Mouse (Mus musculus) layer of hippocampus, adult 2 months (tissue): ENCODE results near the gene Adat1. TPM values are rescaled to one million over a fixed set of nuclear protein-coding genes. Genes with fewer than 3 reads are reported as not detected.

Source experiments
- DNase-seq, 2 experiments: peaks; one replicate each; pipeline ENCODE4 v3.0.0; 2022; ENCODE audit warnings: low spot score in 2 of 2
- H3K27ac ChIP-seq: fragments of 200-600 bp; 2 replicates; pipeline ENCODE4 v1.8.1; 2022
- H3K4me3 ChIP-seq: fragments of 200-600 bp; 2 replicates; pipeline ENCODE4 v1.8.1; 2022; ENCODE audit warnings: mild to moderate bottlenecking
- CTCF ChIP-seq: fragments of 200-600 bp; conservative IDR thresholded peaks from 2 replicates; pipeline ENCODE4 v1.8.1; 2022; ENCODE audit warnings: antibody characterized with exemption, mild to moderate bottlenecking, moderate library complexity
- total RNA-seq, 2 experiments: library from RNA; stranded (reverse); gene quantifications; 2 replicates each; pipeline ENCODE4 v1.2.3; 2021

The Adat1 gene
- total RNA-seq, 2 experiments from 2014 or later = 6.9 TPM

DNA sequence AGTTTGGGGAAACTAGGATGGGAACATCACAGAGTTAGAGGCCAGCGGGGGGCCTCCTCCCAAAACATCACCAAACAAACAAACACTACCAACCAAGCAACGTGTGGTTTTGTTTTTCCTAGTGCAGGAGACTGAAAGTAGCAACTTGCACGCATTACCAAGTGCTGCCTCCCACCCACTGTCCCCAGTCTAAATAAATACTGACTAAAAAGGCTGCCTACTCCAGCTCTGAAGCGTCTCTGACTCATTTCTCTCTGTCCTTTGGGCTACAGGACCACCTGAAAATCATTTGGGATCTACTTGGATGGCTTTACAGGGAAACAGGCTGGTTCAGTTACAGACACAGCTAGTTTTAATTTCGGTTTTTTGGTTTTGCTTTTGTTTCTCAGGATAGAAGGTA, 27.8 kb downstream of the Adat1 start:
- no peak overlapping the region for H3K4me3 ChIP-seq
- TF ChIP-seq CTCF = no peak
- no peak for DNase-seq
- peak overlapping the region; percentile 39; the same call in 1 of the 2 replicates for H3K27ac ChIP-seq

- TF ChIP-seq CTCF = no peak
- no peak overlapping the region for H3K4me3 ChIP-seq
- no peak overlapping the region for H3K27ac ChIP-seq
- no peak for DNase-seq
Measured at GRCm38 (mm10) chr8:111963546-111963945, 28.6 kb downstream of the Adat1 start.

DNA sequence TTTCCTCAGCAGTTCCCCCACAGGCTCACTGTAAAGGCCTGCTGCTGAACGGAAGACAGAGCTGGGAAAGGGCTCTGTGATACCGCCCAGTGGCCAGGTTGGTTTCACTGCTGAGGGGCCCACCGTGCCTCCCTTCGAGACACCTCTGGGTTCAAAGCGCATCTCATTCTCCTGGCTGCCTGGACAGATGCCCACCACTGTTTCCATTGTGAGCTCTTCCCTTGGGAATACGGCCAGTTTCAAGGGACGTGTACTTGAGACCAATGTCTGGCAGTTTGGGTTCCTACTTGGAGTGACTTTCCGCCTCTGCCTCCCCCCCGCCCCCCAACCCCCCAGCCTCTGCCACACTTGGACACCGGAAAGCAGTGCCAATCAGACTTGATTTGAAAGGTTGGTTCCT, 29.0 kb downstream of the Adat1 start:
- H3K4me3 ChIP-seq = no peak overlapping the region
- TF ChIP-seq CTCF = no peak
- no peak for DNase-seq

GRCm38 (mm10) chr8:111962589-111962988, 29.5 kb downstream of the Adat1 start:
- no peak for TF ChIP-seq CTCF
- DNase-seq = no peak

More for the DNA sequence above, 29.0 kb downstream of the Adat1 start:
- no peak overlapping the region for H3K27ac ChIP-seq

DNA sequence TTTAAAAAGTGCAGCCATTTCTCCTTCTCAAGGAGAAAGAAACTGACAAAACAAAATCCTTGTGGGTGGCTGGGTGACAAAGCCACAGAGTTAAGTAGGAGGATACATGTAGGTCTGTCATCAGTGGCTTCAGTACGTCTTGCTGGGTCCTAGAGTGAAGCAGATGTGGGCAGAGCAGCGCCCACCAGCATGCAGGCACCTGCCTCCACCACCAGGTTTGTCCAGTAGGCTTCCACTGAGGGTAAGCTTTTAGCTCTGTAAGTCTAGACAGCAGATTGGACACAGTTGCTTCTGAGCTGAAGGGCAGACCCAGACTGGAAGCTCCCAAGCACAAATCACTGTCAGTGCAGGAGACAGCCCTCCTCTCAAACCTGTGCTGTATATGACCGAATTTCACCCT, 30.8 kb downstream of the Adat1 start:
- Histone ChIP-seq H3K27ac (no peak overlapping the region), H3K4me3 (no peak overlapping the region)
- DNase-seq = no peak
- peak; percentile 40 for TF ChIP-seq CTCF

More at GRCm38 (mm10) chr8:111962589-111962988, 29.5 kb downstream of the Adat1 start:
- Histone ChIP-seq H3K4me3 (no peak overlapping the region), H3K27ac (no peak overlapping the region)

- no peak overlapping the region for H3K27ac ChIP-seq
- no peak for TF ChIP-seq CTCF
- DNase-seq = no peak
- H3K4me3 ChIP-seq = no peak overlapping the region
Measured at GRCm38 (mm10) chr8:111960591-111961321, 31.3 kb downstream of the Adat1 start.

DNA sequence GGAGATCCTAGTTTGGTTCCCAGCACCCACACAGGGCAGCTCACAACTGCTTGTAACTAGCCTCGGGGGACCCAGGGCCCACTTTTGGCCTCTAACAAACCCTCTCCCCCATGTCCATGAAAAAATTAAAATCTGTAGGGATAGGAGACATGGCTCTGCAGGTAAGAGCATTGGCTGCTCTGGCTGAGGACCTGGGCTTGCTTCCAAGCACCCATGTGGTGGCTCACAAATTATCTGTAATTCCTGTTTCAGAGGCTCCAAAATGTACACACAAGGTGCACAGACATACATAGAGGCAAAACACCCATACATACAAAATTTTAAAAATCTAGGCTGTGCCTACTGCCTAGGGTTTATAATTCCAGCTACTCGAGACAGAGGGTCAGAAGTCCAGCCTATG, 34.9 kb downstream of the Adat1 start:
- Histone ChIP-seq H3K4me3 (no peak overlapping the region), H3K27ac (no peak overlapping the region)
- no peak for DNase-seq
- no peak for TF ChIP-seq CTCF

DNA sequence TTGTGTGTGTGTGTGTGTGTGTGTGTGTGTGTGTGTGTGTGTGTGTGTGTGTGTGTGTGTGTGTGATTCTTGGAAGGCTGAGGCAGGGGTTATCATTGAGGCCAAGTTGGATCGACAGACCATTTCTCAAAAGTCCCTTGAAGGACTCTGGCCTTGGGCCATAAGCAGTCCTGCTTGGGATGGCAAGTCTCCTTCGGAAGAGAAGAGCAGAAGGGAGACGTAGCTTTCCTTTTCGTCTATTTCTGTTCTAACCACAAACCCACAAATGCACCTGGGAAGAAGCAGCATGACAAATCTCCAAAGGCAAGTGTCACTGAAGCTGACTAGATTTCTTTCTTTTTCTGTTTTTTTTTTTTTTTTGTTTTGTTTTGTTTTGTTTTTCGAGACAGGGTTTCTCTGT, 36.2 kb downstream of the Adat1 start:
- no peak overlapping the region for H3K27ac ChIP-seq
- H3K4me3 ChIP-seq = no peak overlapping the region
- DNase-seq = no peak
- no peak for TF ChIP-seq CTCF

GRCm38 (mm10) chr8:111954844-111955594, 37.1 kb downstream of the Adat1 start:
- peak in 1 of 2 experiments; percentile 13 for DNase-seq
- no peak overlapping the region for H3K27ac ChIP-seq
- TF ChIP-seq CTCF = no peak
- H3K4me3 ChIP-seq = no peak overlapping the region

DNA sequence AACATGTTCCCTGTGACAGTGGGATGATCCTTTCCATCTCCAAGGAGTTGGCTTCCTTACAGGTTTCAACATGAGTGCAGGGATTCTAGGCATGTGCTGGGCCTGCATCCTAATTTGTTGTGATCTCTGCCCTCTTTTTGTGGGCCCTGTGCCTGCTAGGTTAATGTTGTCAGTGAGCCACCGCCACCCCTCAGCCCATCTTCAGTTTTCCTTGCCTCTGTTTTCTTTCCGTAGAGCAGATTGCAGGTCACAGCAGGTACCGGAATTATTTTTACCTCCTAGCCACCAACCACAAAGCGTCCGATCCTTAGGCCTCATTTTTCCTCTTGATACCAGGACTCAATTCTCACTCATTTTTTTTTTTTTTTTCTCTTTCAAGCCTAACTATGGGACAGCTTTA, 40.2 kb downstream of the Adat1 start:
- TF ChIP-seq CTCF = no peak

DNA sequence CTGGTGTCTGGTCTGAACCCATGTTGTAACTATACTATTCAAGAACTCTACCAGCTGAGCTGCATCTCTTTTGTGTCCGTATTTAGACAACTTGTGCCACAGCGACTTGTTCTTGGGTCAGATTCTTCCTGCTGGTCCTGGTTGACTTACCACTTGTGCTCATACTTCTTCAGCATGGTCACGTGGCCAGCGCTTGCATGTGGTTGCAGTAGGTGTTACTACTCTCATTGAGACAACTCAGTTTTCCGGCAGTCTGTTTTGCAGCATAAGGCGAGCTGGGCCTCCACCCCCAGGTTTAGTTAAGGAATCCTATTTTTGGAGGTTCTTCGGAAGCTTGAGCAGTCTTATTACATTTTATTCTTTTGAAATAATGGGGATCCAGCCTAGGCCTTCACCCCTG, 40.8 kb downstream of the Adat1 start:
- no peak overlapping the region for H3K4me3 ChIP-seq
- no peak overlapping the region for H3K27ac ChIP-seq
- no peak for TF ChIP-seq CTCF
- peak; percentile 45 to 73 for DNase-seq

More for the DNA sequence above, 40.2 kb downstream of the Adat1 start:
- Histone ChIP-seq H3K27ac (no peak overlapping the region), H3K4me3 (no peak overlapping the region)
- no peak for DNase-seq

DNA sequence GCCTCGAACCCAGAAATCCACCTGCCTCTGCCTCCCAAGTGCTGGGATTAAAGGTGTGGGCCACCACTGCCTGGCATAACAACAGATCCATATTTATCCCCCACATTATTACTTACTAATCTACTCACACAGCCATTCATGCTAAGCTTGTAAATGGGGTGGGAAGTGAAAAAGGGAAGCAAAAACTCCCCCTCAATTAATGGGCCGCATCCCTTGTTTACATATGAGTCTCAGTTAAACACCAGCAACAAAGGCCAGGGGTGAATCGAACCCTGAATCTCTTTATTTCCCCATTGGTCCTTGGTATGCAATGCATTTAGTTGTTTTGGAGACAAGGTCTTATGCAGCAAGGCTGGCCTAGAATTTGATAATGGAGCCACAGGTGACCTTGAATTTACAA, 41.3 kb downstream of the Adat1 start:
- TF ChIP-seq CTCF = no peak
- no peak for DNase-seq
- Histone ChIP-seq H3K27ac (no peak overlapping the region), H3K4me3 (no peak overlapping the region)

GRCm38 (mm10) chr8:111947954-111948353, 44.1 kb downstream of the Adat1 start:
- H3K4me3 ChIP-seq = no peak overlapping the region
- H3K27ac ChIP-seq = no peak overlapping the region
- DNase-seq = no peak
- TF ChIP-seq CTCF = no peak

- H3K27ac ChIP-seq = no peak overlapping the region
- TF ChIP-seq CTCF = no peak
- DNase-seq = no peak
- H3K4me3 ChIP-seq = no peak overlapping the region
Measured at GRCm38 (mm10) chr8:111947144-111947543, 45.0 kb downstream of the Adat1 start.
